Mouse (Mus musculus) spleen, adult 2 months (tissue): ENCODE measurements around the gene Fyn.

ENCODE experiments used
- CTCF ChIP-seq: fragments of 200-500 bp; IDR thresholded peaks from 2 replicates; pipeline ENCODE4 v1.5.1; 2011; ENCODE audit warnings: mild to moderate bottlenecking, inconsistent platforms; ENCODE audit not compliant: insufficient read depth, insufficient read length, insufficient replicate concordance; ENCODE audit errors: extremely low read depth
- POLR2A ChIP-seq: fragments of 200-500 bp; IDR thresholded peaks from 2 replicates; pipeline ENCODE4 v1.6.1; 2011; ENCODE audit warnings: low read depth, low read length, inconsistent platforms

- TF ChIP-seq CTCF (no peak), POLR2A (no peak)
Measured at GRCm38 (mm10) chr10:39328661-39329060, 40.0 kb upstream of the Fyn start.
